Mouse (Mus musculus) right cerebral cortex, postnatal 25 days (tissue): ENCODE measurements around the gene Rxra.
A peak's percentile ranks its signal among the peaks of the same experiment; 100 is the strongest.

ENCODE experiments used
- DNase-seq: peaks from one replicate; pipeline ENCODE4 v3.0.0; 2022

Gene Rxra

DNA sequence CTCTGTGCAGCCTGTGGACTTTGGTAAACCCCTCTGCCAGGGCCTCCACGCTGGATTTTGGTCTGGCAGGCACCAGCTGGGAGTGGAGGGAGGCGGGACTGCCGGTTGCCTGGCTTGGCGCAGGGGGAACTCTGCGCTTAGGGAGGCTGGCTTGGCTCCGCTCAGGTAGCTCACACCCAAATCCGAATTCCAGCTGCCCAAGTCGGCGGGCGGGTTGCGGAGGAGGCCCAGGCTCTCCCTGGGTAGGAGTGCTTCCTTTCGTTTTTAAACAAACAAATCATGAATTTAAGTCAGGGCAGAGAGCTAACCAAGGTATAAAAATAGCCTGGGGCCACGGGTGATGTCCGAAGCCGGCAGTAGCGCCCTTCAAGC, at the start of gene Rxra:
Rxra (plus strand) TSS at position 335 of the 372 bp plus-strand sequence.
- DNase-seq: peak; percentile 39

DNA sequence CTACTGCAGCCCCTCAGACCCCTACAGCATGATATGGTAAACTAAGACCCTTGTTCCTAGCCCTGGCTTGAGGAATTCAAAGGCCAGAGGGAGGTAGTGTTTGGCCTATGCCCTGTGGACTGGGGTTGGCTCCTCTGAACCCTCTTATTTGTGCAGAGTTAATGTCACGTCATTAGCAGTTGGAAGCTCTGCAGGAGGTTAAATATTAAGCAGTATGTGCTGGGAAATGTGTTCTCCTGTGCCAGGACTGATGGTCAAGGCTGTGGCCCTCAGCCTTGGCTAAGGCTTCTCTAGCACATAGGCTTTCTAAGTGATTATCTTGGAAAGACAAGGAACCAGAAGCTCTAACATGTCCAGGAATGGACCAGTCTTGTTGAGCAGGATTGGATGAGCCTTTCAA, 49.6 kb upstream of the Rxra start:
- no peak for DNase-seq

DNA sequence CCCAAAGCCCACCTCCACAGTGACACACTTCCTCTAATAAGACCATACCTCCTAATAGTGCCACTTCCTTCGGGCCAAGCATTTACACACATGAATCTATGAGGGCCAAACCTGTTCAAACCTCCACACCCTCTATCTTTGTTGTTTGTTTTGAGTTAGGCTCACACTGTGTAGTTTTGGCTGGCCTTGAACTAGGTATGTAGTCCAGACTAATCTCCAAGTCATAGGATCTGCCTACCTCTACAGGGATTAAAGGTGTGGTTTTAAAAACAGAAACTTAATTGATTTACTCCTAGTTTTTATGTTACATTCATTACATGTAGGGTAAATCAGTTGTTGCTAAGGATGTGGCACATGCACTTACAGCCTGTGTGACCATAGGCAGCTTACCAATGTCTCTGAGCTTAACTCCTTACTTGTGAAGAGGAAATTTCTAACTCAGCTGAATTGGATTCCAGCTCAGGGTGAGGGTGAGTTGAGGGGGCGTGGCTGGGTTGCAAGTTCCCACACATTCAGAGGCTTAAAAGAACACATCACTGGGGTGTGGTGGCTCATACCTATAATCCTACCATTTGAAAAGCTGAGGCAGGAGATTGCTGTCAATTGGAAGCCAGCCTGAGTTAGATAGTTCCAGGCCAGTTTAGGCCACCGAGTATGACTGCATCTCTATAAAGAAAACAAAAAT, 45.5 kb upstream of the Rxra start:
- DNase-seq: no peak

DNA sequence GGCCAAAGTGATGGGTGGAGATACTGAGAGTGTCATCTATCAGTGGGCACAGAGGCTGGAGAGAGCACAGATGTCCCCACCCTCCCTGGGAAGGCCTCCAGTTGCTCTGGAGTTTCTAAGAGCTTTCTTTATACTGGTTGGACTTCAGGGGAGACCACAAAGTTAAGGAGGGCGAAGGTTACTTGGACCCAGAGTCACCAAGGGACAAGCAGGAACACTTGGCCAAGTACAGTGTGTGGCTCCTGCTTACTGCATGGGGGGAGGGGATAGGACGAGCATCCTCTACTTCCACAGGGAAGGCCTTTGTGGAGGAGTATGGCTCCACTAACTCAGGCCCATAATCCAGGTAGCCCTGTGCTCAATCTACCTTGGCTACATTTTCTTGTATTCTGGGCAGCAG, 42.8 kb upstream of the Rxra start:
- no peak for DNase-seq

DNA sequence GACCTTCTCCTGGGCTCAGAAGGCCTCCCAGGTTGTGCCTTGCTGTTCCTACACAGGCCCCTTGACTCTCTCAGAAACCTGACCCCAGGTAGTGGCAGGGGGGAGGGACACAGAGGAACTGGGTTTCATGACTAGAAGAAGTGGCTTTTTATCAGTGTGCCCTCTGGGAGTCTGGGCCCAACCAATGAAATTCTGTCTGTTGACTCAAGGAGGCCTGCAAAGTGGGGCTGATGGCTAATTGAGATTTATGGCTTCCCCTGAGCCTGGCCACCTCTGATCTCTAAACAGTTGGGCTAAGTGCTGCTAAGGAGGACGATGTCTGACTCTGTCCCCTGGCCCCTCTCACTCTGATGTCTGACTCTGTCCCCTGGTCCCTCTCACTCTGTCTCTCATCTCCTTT, 42.2 kb upstream of the Rxra start:
- no peak for DNase-seq

DNA sequence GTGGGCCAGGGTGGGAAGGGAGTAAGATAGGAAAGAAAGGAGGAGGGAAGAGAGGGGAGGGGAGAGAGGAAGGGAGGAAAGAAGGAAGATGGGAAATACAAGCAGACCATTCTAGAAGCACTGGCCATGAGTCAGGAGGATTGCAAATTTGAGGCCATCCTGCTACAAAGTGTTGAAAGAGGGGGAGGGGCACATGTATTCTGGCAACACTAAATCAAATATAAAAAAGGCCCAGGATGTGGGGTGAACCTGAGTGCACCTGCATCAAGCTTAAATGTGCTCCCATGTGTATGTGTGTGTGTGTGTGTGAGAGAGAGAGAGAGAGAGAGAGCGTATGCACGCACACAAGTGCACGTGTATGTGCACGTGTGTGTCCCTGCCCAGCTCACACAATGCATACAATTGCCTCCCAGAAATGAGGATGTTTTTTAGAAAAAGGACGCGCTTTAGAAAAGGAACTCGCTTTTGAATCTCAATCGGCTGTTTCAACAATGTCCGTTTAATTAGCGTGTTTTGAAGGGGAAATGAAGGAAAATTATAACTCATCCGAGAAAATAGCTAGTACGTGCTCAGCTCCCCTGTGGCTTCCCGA, 41.0 kb upstream of the Rxra start:
- DNase-seq: no peak

DNA sequence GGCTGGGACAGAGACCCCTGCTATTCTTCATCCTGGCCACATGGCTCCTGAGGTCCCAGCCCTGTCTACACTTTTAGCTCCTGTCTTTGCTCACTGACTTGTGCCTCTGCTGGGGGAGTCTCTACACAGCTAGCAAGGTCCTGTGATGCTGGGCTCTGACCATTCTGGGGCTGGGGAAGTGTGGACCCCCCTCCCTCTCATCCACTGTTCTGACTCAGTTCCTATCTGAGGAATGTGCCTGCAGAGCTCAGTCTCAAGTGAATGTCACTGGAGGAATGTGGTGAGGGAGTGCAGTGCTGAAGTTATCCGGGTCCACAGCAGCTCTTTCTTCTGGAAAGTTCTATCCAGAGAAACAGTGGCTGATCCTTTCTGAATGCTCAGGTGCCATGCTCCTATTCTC, 39.4 kb upstream of the Rxra start:
- no peak for DNase-seq

DNA sequence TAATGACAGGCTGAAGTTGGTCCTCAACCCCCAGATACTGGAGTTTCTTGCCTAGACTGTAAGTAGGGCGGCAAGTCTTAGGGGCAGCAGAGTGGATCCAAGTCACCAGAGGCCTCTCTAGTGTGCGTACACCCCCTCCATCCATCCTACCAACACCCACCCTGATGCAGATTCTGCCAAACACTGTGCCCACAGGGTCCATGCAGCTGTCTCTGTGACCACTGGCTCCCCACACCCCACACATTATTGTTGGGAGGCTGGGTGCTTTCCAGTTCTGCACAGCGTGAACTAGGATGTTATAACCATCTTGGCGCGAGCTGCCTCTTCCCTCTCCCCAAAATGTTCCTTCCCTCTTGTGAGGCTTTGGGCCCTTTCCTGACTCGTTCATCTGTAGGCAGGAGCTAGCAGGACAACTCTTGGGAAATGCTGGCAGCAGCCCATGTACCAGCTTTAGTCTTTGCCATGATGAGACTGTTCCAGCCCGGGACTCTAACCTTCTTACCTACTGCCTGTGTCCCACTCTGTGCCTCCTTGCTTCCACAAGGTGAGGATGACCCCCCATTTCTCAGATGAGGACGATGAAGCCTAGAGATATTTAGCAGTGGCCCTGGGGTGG, 38.9 kb upstream of the Rxra start:
- DNase-seq: no peak

DNA sequence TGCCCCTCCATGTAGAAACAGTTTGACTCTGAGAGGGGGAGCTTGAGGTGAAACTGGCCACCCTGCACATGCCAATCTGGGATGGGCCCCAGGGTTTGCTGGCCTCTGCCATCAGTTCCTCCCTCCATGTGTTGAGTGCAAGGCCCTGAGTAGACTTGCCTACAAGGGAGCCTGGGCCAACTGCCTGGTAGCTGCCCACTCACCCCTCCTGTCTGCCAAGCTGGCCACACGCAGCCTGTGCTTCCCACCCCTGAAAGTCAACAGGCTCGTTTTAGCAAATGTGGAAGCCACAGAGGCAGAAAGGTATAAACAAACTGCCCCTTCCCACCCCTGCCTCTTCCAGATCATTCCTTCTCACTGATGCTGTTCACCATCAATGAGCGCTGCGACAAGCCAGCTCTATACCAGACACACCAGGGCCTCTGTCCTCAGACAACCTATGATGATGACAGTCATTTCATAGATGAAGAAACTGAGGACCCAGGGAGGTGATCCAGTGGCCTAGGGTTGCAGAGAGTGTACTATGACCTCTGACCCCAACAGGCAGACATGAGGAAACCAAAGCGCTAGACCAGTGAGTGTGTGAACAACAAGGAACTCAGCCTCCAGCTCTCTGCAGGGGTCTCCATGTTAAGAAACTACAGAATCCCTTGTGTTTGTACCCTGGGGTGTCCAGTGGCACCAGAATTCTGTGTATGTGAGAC, 36.5 kb upstream of the Rxra start:
- peak; percentile 27 for DNase-seq

DNA sequence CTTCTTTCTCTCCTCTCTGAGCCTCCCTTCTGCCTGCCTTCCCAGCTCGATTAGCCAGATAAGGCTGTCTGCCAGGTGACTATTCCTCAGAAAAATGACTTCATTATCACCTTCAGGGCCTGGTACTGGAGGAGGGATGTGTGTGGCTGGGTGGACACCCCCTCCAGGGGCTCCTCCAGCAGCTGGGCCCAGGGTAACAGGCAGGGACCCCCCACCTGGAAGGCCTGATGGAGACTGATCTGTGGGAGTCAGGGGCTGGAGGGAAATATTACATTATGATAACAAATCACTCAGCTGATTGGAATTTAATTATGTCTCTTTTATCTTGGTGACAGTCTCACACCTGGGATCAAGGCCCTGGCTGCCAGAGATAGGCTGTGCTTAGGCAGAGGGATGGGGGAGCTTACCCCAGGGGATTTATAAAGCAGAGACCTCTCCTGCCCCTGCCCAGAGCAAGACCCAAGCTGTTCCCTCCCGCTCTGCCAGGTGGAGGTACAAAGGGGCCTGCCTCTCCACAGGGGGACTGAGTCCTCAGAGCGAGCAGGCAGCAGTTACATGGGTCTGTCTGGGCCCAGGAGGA, 35.2 kb upstream of the Rxra start:
- no peak for DNase-seq

DNA sequence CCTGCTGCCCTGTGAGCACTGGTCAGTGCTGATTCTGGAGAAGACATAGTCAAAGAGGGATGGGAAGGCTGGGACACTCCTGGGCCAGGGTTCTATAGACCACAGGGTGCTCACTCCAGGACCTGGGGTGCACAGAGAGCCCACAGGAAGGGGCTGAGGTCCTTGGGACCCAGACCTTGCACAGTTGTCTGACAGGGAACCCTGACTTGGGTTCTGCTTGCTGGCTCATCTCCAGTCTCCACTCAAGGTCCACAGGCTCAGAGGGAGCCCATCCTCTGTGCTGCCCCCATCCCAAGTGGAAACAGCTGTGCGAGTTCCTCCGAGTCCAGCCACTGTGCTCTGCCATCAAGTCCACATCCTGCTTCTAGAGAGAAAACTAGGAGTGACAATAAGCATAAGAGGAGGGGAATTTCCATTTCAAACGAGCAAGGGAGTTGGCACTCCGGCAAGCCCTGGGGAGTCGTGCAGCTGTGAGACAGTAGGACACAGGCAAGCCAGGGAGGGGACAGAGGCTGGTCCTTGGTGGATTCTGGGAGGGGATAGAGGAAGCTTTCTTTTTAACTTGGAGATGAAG, 31.6 kb upstream of the Rxra start:
- no peak for DNase-seq

DNA sequence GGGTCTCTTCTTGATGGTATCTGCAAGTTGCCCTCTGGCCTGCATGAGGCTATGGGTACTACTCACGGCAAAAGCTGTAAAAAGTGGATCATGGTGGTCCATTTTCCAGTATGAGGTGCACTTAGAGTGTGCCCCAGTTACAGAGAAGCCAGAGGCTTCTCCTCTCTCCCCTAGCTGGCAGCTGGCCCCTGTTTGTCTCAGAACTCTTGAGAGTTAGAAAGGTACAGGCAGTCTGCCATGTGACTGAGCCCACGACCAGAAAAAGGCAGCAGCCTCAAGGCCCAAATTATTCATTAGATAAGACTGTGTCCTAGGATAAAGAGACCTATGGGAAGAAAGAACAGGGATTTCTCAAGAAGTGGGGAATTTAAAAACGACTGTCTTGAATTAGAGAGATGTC, 30.8 kb upstream of the Rxra start:
- no peak for DNase-seq

DNA sequence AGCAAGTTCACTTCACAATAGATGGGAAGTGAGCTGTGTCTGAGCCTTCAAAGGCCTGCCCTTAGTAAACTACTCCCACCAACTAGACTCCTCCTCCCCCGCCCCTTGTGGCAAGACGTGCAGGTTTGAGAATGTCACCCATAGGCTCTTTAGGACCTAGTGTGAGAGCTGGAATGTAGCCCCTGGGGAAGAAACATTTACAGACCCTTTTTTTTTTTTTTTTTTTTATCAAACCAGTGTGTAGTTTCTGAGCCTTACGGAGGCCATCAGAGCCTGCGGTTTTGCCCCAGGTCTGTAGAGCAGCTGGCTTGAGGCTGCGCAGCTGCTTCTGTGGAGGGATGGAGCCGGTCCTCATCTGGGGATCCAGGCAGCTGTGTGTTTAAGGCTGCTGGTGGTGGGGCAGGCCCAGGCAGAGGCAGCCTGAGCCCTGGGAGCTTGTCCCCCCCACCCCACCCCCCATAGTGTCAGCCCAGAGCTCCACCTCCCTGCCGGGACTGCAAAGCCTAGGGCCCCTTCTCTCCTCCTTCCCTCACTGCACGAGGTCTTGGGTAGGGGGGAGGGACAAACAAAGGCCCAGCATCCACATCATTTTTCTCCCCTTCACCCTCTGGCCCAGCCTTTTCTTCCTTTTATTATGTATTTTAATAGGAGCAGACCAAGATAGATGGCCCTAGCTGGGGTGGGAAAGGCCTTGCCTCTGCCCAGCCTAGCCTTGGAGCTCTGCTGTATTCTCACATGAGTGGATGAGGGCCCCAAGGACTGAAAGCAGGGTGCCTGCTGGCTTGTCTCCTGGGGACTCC, 26.2 kb upstream of the Rxra start:
- DNase-seq: no peak

DNA sequence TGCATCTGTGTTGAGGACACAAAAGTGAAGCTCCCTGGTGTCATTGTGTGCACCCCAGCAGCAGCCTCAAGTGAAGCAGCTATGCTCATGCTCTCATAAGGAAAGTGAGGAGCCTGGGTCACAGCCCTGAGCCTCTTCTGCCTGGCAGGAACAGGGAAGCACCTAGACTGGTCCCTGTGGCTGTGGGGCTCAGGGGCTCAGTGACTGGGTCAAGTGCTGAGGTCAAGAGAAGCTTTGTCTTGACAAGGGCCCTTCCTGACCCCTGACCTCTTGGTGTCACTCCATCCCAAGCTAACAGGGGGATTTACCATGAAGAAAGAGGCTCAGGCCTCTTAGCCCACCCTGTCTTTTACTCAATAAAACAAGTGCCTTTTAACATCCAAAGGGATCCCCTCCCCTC, 25.2 kb upstream of the Rxra start:
- no peak for DNase-seq

DNA sequence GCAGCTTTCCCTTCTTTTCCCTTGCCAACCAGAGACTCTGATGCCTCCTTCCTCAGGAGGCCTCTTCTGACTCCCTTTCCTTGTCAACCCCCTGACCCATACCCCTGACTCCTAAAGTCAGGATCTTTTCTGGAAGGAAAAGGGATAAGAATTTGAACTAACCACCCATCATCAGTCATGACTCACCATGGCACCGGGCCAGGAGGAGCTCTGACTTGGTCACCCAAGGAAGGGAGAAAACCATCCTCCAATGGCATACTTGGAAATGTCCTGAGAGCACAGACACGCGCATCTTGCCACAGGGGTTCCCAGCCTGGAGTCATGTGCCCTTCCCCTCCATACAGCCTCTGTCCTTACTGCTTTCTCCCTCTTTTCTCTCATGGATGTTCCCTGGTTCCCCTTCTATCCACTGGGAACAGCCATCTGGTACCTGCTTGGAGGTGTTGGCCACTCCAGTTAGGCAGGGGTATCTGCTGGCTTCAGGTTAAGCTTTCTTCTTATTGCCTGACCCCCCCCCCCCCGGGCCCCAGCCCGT, 22.7 kb upstream of the Rxra start:
- DNase-seq: no peak

DNA sequence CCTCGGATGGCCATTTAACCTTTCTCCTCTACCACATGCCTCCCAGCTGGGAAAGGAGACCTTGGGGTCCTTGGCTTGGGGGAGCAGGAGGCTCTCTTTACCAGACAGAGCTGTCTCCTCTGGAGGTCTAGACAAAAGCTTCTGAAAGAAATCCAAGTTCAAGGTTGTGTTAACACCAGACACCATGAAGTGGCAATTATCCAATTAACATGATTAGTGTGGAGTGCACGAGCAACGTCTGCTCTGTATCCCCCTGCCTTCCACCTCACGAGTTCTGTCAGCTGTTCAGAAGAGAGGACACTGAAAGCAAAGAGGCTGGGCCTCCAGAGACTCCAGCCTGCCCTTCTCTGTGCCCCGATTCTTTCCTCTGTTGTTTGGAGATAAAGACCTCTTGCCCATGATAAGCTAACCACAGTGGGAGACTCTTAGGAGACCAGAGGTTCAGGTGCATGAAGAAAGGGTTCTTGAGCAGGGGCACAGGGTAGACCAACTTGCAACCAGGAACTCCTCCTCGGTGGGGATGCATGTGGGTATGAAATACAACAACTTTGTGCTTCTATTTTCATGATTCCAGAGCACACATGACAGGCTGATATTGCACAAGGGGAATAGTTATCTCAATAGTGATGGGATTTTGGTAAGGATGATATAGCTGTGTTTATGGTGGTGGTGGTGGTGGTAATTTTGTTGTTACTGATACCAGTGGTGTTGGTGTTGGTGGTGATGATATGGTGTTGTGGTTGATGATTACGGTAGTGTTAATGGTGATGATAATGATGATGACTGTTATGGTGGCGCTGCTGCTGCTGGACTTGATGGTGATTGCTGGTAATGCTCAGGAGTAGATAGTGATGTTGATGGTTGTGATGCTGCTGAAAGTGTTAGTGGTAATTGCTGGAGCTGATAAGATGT, 21.7 kb upstream of the Rxra start:
- DNase-seq: no peak

DNA sequence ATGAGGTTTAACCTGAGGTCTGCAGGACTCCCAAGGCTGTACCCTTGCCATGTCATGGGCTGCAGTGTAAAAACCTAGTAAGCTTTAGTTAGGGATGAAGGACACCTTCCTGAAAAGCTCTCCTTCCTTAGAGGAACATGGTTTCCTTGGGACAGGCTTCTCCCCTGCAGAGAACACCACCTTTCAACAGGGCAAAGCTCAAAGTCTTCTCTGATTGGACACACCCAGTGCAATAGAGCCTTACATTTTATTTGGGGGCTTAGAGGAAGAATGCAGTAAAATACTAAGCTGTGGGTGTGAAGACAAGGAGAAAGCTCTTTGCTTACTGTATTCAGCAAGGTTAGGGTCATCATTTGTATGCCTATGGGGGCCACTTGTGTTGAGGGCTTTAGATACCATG, 19.7 kb upstream of the Rxra start:
- DNase-seq: no peak

DNA sequence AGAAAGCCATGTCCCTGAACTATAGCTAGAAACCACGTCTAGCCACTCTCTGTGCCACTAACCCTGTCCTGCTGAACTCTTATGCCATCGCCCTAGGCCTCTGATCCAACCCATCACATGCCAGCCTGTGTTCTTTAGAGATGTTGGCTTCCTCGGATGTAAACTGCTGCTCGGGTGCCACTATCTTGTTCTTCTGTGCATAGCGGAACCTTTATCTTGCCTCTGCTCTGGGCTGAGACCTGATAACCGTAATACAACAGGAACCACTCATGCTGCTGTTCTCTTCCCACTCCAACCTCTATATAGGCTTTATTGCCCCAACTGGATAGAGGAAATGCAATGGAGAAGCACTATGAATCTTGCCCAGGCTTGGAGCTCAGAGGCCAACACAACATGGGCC, 11.0 kb upstream of the Rxra start:
- no peak for DNase-seq

DNA sequence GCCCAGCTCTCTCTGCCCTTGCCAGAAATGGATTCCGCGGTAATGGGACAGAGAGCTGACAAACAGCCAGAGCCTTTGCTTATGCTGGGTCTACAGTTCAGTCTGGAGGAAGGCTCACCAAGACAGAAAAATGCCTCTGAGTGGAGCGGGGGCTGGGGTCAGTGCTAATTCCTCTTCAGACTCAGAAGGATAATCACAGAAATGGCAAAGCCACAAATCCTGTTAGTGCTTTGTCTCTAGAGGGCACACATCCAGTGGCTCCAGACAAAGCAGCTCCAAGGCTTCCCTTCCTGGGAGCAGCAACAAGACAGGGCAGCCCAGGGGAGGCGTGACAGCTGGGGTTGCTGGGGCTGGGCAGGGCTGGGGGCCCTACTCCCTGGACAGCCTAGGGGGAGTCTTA, 9.5 kb upstream of the Rxra start:
- DNase-seq: no peak

DNA sequence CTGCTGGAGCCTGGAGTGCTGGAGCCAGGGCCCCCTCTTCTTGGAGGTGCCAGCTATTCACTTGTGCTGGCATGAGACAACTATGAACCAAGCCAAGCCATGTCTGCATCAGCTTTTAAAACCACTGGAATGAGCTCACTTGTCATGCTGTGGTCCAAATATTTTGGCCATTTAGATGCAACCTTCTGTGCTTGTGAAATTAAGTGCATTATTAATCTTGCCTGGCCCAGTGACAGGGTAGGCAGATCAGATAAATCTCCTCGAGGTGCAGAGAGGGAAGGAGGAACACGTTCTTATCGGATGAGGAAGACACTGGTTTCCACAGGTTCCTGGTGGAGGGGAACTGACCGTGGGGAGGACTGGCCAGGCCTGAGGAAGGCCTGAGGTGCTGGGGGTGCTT, 8.6 kb upstream of the Rxra start:
- DNase-seq: no peak

DNA sequence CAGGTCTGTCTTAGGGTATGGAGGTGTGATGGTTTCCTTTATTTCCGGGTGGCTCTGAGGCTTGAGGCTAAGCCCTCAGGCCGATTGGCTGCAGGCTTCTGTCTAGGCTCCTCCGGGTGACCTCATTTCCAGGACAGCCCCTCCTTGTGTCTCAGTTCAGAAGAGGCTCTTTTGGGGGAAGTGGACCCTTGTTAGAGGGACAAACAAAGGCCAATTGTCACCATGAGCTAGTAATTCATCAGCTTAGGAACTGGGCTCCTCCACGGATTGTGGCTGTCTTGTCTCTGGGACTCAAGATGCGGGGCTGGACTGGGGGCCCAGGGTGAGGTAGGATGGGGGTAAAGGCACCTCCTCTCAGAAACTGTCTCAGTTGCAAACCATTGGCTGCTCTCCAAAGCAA, 5.5 kb upstream of the Rxra start:
- DNase-seq: no peak
